ENCODE assay signal across 16 mouse cellular contexts in genomic region chr1:153585752-153586151, GRCm38 (mm10). TPM values are rescaled to one million over a fixed set of nuclear protein-coding genes. Genes with fewer than 3 reads are reported as not detected.
DNase-seq lines count a peak whose midpoint lies in the region; ATAC-seq and TF ChIP-seq lines count a peak whose summit lies in the region.
"Had no signal": no experiment of that assay in that cellular context is flagged by ENCODE, and none has a peak within 500 bp of the region (broad histone marks: within the 10 kb centered on the region; RNA-seq: fewer than 3 reads in every experiment).

No protein-coding gene starts in this region.

- H3K36me3 ChIP-seq in heart, postnatal 0 days (replicated peaks; ENCODE audit: control insufficient read depth, insufficient read depth, low read length) = no peaks in the 10 kb centered on the region
- H3K36me3 ChIP-seq in intestine, embryonic 16.5 days (ENCODE audit: control insufficient read depth, insufficient read depth, low read length) = no peaks in the 10 kb centered on the region
- H3K36me3 ChIP-seq: G1E had no signal

- TF ChIP-seq CTCF in heart, postnatal 0 days (IDR thresholded peaks at IDR 0.05; ENCODE audit: low read depth) = no peak

- peak; percentile 26 to 37 for DNase-seq in lung, adult 18-20 months
- no peak for DNase-seq in lung, postnatal 4 days
- peak; percentile 60 for DNase-seq in heart, postnatal 0 days (ENCODE audit: low spot score)
- DNase-seq in kidney, postnatal 10 days = no peak
- no peak for DNase-seq in cerebellum, adult 11-12 months
- DNase-seq: adrenal gland, postnatal 25 days; cerebellum, adult 9-11 months; kidney, adult 9 months; layer of hippocampus, postnatal 36 days; liver; midbrain, embryonic 14.5 days had no signal

- 0 out of 2 replicates have a peak, but pooled peaks have one; percentile 32 for TF ChIP-seq EP300 in heart, postnatal 0 days (IDR thresholded peaks at IDR 0.05; ENCODE audit: low read depth)

- 38% methylated on average over 2 of the region's 2 CpGs for WGBS in heart, postnatal 0 days
- WGBS in intestine, embryonic 16.5 days = 62% methylated on average over 2 of the region's 2 CpGs

- no peak overlapping the region for H3K4me3 ChIP-seq in brown adipose tissue, adult 24 weeks (ENCODE audit: insufficient read depth, low read depth, low read length)
- H3K4me3 ChIP-seq in heart, postnatal 0 days (ENCODE audit: low read depth, low read length) = no peak overlapping the region
- H3K4me3 ChIP-seq in intestine, embryonic 16.5 days (ENCODE audit: low read length) = no peak overlapping the region
- H3K4me3 ChIP-seq: erythroblast, embryonic 14.5 days had no signal

- ATAC-seq in heart, postnatal 0 days (ENCODE audit: insufficient read depth, low read depth) = peak; percentile 66; the same call in 1 of the 2 replicates
- ATAC-seq in intestine, embryonic 16.5 days = no peak

- H3K4me1 ChIP-seq in brown adipose tissue, adult 24 weeks (ENCODE audit: control insufficient read depth, insufficient read depth, insufficient read length, low read length) = peaks cover 6% of the 10 kb centered on the region; the same call in 1 of the 2 replicates
- H3K4me1 ChIP-seq in heart, postnatal 0 days (ENCODE audit: control insufficient read depth, insufficient read depth) = peaks cover 6% of the 10 kb centered on the region; the same call in 1 of the 2 replicates
- no peaks in the 10 kb centered on the region for H3K4me1 ChIP-seq in intestine, embryonic 16.5 days (ENCODE audit: control insufficient read depth, insufficient read depth, low read length)

- no peak overlapping the region for H3K9ac ChIP-seq in heart, postnatal 0 days (replicated peaks; ENCODE audit: low read depth, low read length)
- no peak overlapping the region for H3K9ac ChIP-seq in intestine, embryonic 16.5 days (ENCODE audit: low read depth, low read length)

- H3K27ac ChIP-seq in brown adipose tissue, adult 24 weeks (replicated peaks; ENCODE audit: low read depth, low read length) = peak overlapping the region; percentile 30; the same call in 1 of the 2 replicates
- H3K27ac ChIP-seq in heart, postnatal 0 days (ENCODE audit: low read depth) = peak overlapping the region; percentile 77
- H3K27ac ChIP-seq in intestine, embryonic 16.5 days (ENCODE audit: low read length) = no peak overlapping the region

- H3K27me3 ChIP-seq in heart, postnatal 0 days (ENCODE audit: control insufficient read depth, insufficient read depth, low read length) = no peaks in the 10 kb centered on the region
- H3K27me3 ChIP-seq in intestine, embryonic 16.5 days (replicated peaks; ENCODE audit: control insufficient read depth, insufficient read depth, low read length) = no peaks in the 10 kb centered on the region

- H3K4me2 ChIP-seq in heart, postnatal 0 days (ENCODE audit: low read depth, low read length) = no peak overlapping the region
- H3K4me2 ChIP-seq in intestine, embryonic 16.5 days (ENCODE audit: low read depth, low read length) = no peak overlapping the region

- no peaks in the 10 kb centered on the region for H3K9me3 ChIP-seq in heart, postnatal 0 days (replicated peaks; ENCODE audit: control insufficient read depth, low read length)
- H3K9me3 ChIP-seq in intestine, embryonic 16.5 days (ENCODE audit: control insufficient read depth, low read length) = no peaks in the 10 kb centered on the region
- H3K9me3 ChIP-seq: G1E had no signal

RNA-seq across cellular contexts. Expression of gene Npl, which starts 35.9 kb away (rescaled TPM):
- 1.2 and 1.5 TPM in 2 replicates for polyA plus RNA-seq in brown adipose tissue, adult 24 weeks (2012; ENCODE audit: insufficient read depth, insufficient read length, missing spikeins)
- 0.57 and 2.9 TPM in 2 replicates for total RNA-seq in heart, postnatal 0 days (2014; rRNA removed; ENCODE audit: low replicate concordance)
- 3.1 and 3.2 TPM in 2 replicates for polyA plus RNA-seq in heart, postnatal 0 days (2015; fragmentation: Nextera tagmentation; extraction: Ambion mirVana)
- 174 and 289 TPM in 2 replicates for polyA plus RNA-seq in intestine, embryonic 16.5 days (2015; fragmentation: Nextera tagmentation; extraction: Ambion mirVana)
- total RNA-seq: neutrophil, adult 5-6 weeks had no signal

Comparison
In these comparisons a context has a peak if more than half of its experiments do, and no peak if none do; other contexts are left out.
1. DNase-seq: peak in lung, adult 18-20 months (2 of 2) and heart, postnatal 0 days (single experiment); none in lung, postnatal 4 days (0 of 2), kidney, postnatal 10 days (single experiment) and cerebellum, adult 11-12 months (single experiment).
2. RNA of gene Npl, which starts 35.9 kb away (polyA plus RNA-seq): 174 to 289 TPM in intestine, embryonic 16.5 days; 3.1 to 3.2 TPM in heart, postnatal 0 days and 1.2 to 1.5 TPM in brown adipose tissue, adult 24 weeks; every median in the first group is over 10 times any median in the second.